ENCODE assay signal across 8 mouse cellular contexts in the genomic region with DNA sequence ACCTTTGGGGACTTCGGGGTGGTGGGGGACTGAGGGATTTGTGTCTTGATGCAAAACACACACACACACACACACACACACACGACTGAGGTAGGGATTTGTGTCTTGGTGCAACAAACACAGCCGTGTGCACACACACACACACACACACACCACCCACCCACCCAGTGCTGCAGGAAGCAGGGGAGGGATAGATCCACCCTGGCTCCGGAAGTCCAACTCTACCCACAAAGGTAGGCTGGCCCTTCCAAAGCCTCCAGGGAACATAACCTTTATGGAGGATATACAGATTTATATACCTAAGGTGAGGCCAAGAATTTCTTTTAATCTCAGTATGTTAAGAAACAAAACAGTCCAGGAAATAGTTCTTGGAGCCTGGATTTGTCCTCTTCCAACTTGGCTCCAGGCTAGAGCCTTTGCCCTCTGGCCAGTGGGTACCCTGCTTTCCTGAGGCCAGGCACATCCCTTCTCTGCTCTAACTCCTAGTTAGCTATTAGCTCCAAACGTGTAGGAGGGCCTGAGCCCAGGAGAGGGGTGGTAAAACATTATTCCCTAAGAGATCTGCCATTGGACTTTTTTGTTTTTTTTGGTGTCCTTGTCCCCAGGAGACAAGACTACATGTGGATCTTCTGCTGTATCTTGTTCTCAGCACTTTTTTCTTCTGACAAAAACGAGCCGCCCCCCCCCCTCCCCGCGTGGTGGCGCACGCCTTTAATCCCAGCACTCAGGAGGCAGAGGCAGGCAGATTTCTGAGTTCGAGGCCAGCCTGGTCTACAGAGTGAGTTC. TPM values are rescaled to one million over a fixed set of nuclear protein-coding genes. Genes with fewer than 3 reads are reported as not detected.
DNase-seq lines count a peak whose midpoint lies in the region; ATAC-seq lines count a peak whose summit lies in the region.

No protein-coding gene starts in this region.

- H3K36me3 ChIP-seq in erythroblast, embryonic 14.5 days (ENCODE audit: control insufficient read depth), result peaks cover 52% of the 10 kb centered on the region
- peaks cover 3% of the 10 kb centered on the region; the same call in 1 of the 2 replicates for H3K36me3 ChIP-seq in hindbrain, embryonic 15.5 days
- peaks cover 47% of the 10 kb centered on the region for H3K36me3 ChIP-seq in liver, embryonic 12.5 days

- 51% methylated on average over 12 of the region's 12 CpGs for WGBS in hindbrain, embryonic 15.5 days
- 27% methylated on average over 12 of the region's 12 CpGs for WGBS in liver, embryonic 12.5 days (ENCODE audit: insufficient replicate concordance)

- peak; percentile 38 for DNase-seq in NIH3T3 (ENCODE audit: low read depth)
- no peak for DNase-seq in layer of hippocampus, adult 8-10 months (ENCODE audit: low spot score in 2 of 2)
- DNase-seq in urinary bladder, adult 2 months (ENCODE audit: low spot score), result no peak
- no peak for DNase-seq in spleen, adult 18-20 months

- no peak for ATAC-seq in erythroblast, adult 5-6 weeks (replicated peaks; ENCODE audit: low FRiP score, poor library complexity, severe bottlenecking)
- ATAC-seq in hindbrain, embryonic 15.5 days (ENCODE audit: low FRiP score, low read depth), result no peak
- ATAC-seq in liver, embryonic 12.5 days, result no peak

- peak overlapping the region; percentile 89 for H3K27ac ChIP-seq in hindbrain, embryonic 15.5 days (replicated peaks)
- H3K27ac ChIP-seq in liver, embryonic 12.5 days, result peak overlapping the region; percentile 95

- H3K9me3 ChIP-seq in erythroblast, embryonic 14.5 days (ENCODE audit: control insufficient read depth, low read length), result no peaks in the 10 kb centered on the region
- no peaks in the 10 kb centered on the region for H3K9me3 ChIP-seq in hindbrain, embryonic 15.5 days
- no peaks in the 10 kb centered on the region for H3K9me3 ChIP-seq in liver, embryonic 12.5 days (replicated peaks)

- no peaks in the 10 kb centered on the region for H3K27me3 ChIP-seq in erythroblast, embryonic 14.5 days (ENCODE audit: control insufficient read depth)
- no peaks in the 10 kb centered on the region for H3K27me3 ChIP-seq in hindbrain, embryonic 15.5 days
- no peaks in the 10 kb centered on the region for H3K27me3 ChIP-seq in liver, embryonic 12.5 days (replicated peaks)

- H3K4me2 ChIP-seq in hindbrain, embryonic 15.5 days, result peak overlapping the region; percentile 74
- peak overlapping the region; percentile 87 for H3K4me2 ChIP-seq in liver, embryonic 12.5 days

- H3K4me3 ChIP-seq in erythroblast, embryonic 14.5 days (replicated peaks), result peak overlapping the region; percentile 87
- H3K4me3 ChIP-seq in hindbrain, embryonic 15.5 days, result peak overlapping the region; percentile 65
- peak overlapping the region; percentile 94 for H3K4me3 ChIP-seq in liver, embryonic 12.5 days

- H3K9ac ChIP-seq in hindbrain, embryonic 15.5 days, result peak overlapping the region; percentile 65
- peak overlapping the region; percentile 98 for H3K9ac ChIP-seq in liver, embryonic 12.5 days

- H3K4me1 ChIP-seq in erythroblast, embryonic 14.5 days (ENCODE audit: control insufficient read depth), result peaks cover 72% of the 10 kb centered on the region
- H3K4me1 ChIP-seq in hindbrain, embryonic 15.5 days (replicated peaks), result peaks cover 29% of the 10 kb centered on the region
- H3K4me1 ChIP-seq in liver, embryonic 12.5 days, result peaks cover 77% of the 10 kb centered on the region

RNA-seq across cellular contexts. Expression of a gene that starts 1.3 kb away (rescaled TPM):
- 377 and 469 TPM in 2 replicates for polyA plus RNA-seq in erythroblast, embryonic 14.5 days (2012)
- 46.6 and 59.0 TPM in 2 replicates for total RNA-seq in erythroblast, adult 5-6 weeks (2015; ENCODE audit: low replicate concordance)
- total RNA-seq in erythroblast, adult 5-6 weeks (2017; ENCODE audit: low replicate concordance), result 27.0 and 41.7 TPM in 2 replicates
- polyA plus RNA-seq in hindbrain, embryonic 15.5 days (2015; fragmentation: Nextera tagmentation; extraction: Ambion mirVana), result 42.7 and 44.3 TPM in 2 replicates
- polyA plus RNA-seq in liver, embryonic 12.5 days (2016; fragmentation: Nextera tagmentation; extraction: Ambion mirVana), result 32.3 and 32.6 TPM in 2 replicates
- 10 to 100 TPM; 28.6 to 30.4 (median 29.5) TPM for total RNA-seq in layer of hippocampus, adult 8-10 months (2022)
- polyA plus RNA-seq in urinary bladder, adult 2 months (2012; rRNA removed), result 89.8 and 104 TPM in 2 replicates

RNA-seq across cellular contexts. Expression of a gene that starts 22.3 kb away (rescaled TPM):
- polyA plus RNA-seq in erythroblast, embryonic 14.5 days (2012), result 0.04 TPM in 1 of 2 replicates, not detected in the other
- total RNA-seq in erythroblast, adult 5-6 weeks (2015; ENCODE audit: low replicate concordance), result 0.63 and 1.7 TPM in 2 replicates
- total RNA-seq in erythroblast, adult 5-6 weeks (2017; ENCODE audit: low replicate concordance), result 2.0 and 2.1 TPM in 2 replicates
- 69.8 and 78.1 TPM in 2 replicates for polyA plus RNA-seq in hindbrain, embryonic 15.5 days (2015; fragmentation: Nextera tagmentation; extraction: Ambion mirVana)
- 2.9 and 4.3 TPM in 2 replicates for polyA plus RNA-seq in liver, embryonic 12.5 days (2016; fragmentation: Nextera tagmentation; extraction: Ambion mirVana)
- 100 to 1,000 TPM; 220 to 248 (median 241) TPM for total RNA-seq in layer of hippocampus, adult 8-10 months (2022)
- 5.0 and 8.3 TPM in 2 replicates for polyA plus RNA-seq in urinary bladder, adult 2 months (2012; rRNA removed)

RNA-seq across cellular contexts. Expression of a gene that starts 30.9 kb away (rescaled TPM):
- 0.01 TPM in 1 of 2 replicates, not detected in the other for polyA plus RNA-seq in erythroblast, embryonic 14.5 days (2012)
- total RNA-seq in erythroblast, adult 5-6 weeks (2015; ENCODE audit: low replicate concordance), result not detected in 2 replicates
- 0.17 TPM in 1 of 2 replicates, not detected in the other for total RNA-seq in erythroblast, adult 5-6 weeks (2017; ENCODE audit: low replicate concordance)
- polyA plus RNA-seq in hindbrain, embryonic 15.5 days (2015; fragmentation: Nextera tagmentation; extraction: Ambion mirVana), result 0.07 and 0.47 TPM in 2 replicates
- not detected in 2 replicates for polyA plus RNA-seq in liver, embryonic 12.5 days (2016; fragmentation: Nextera tagmentation; extraction: Ambion mirVana)
- under 1 TPM in 1 of 4 experiments, not detected in 3; 0.14 TPM for total RNA-seq in layer of hippocampus, adult 8-10 months (2022)
- 0.06 and 0.12 TPM in 2 replicates for polyA plus RNA-seq in urinary bladder, adult 2 months (2012; rRNA removed)

RNA-seq across cellular contexts. Expression of a gene that starts 58.8 kb away (rescaled TPM):
- polyA plus RNA-seq in erythroblast, embryonic 14.5 days (2012), result 1.2 and 1.4 TPM in 2 replicates
- total RNA-seq in erythroblast, adult 5-6 weeks (2015; ENCODE audit: low replicate concordance), result 9.8 and 11.1 TPM in 2 replicates
- total RNA-seq in erythroblast, adult 5-6 weeks (2017; ENCODE audit: low replicate concordance), result 9.2 and 14.1 TPM in 2 replicates
- 181 and 186 TPM in 2 replicates for polyA plus RNA-seq in hindbrain, embryonic 15.5 days (2015; fragmentation: Nextera tagmentation; extraction: Ambion mirVana)
- polyA plus RNA-seq in liver, embryonic 12.5 days (2016; fragmentation: Nextera tagmentation; extraction: Ambion mirVana), result 69.9 and 77.1 TPM in 2 replicates
- total RNA-seq in layer of hippocampus, adult 8-10 months (2022), result 100 to 1,000 TPM in 1 of 4 experiments, 10 to 100 TPM in 3; 83.2 to 104 (median 89.6) TPM
- 154 and 165 TPM in 2 replicates for polyA plus RNA-seq in urinary bladder, adult 2 months (2012; rRNA removed)
